Mouse (Mus musculus): ENCODE measurements at regions not wholly inside any gene's neighbourhood (a gene's known extent, or its start where the extent isn't known, plus 50 kb on each side); places are given as distances from the start of the nearest gene placed in this dataset.

- H3K27me3 ChIP-seq (replicated peaks; ENCODE audit: control insufficient read depth, insufficient read depth, low read length): no peaks in the 10 kb centered on the region
- no peak overlapping the region for H3K27ac ChIP-seq (ENCODE audit: low read depth, low read length)
- no peaks in the 10 kb centered on the region for H3K36me3 ChIP-seq (ENCODE audit: control insufficient read depth, insufficient read depth, low read length)
- no peak overlapping the region for H3K4me2 ChIP-seq (ENCODE audit: low read length)
- no peak overlapping the region for H3K4me3 ChIP-seq (ENCODE audit: low read length)
- H3K9ac ChIP-seq (ENCODE audit: low read depth, low read length): no peak overlapping the region
- no peaks in the 10 kb centered on the region for H3K4me1 ChIP-seq (ENCODE audit: control insufficient read depth, insufficient read depth, low read depth, low read length)
- H3K9me3 ChIP-seq (ENCODE audit: control insufficient read depth, low read length): no peaks in the 10 kb centered on the region
- WGBS: 81% methylated on average over 10 of the region's 10 CpGs
- ATAC-seq: no peak
These were observed 261.2 kb upstream of the Cxcr4 start for GRCm38 (mm10) chr1:128853286-128853685.

- Histone ChIP-seq H3K36me3 (ENCODE audit: control insufficient read depth, insufficient read depth, low read length) (no peaks in the 10 kb centered on the region), H3K9me3 (ENCODE audit: control insufficient read depth, low read length) (no peaks in the 10 kb centered on the region), H3K27ac (ENCODE audit: low read depth, low read length) (no peak overlapping the region), H3K9ac (ENCODE audit: low read depth, low read length) (no peak overlapping the region), H3K4me1 (ENCODE audit: control insufficient read depth, insufficient read depth, low read depth, low read length) (no peaks in the 10 kb centered on the region; the same call in 1 of the 2 replicates), H3K27me3 (replicated peaks; ENCODE audit: control insufficient read depth, insufficient read depth, low read length) (no peaks in the 10 kb centered on the region), H3K4me2 (ENCODE audit: low read length) (no peak overlapping the region), H3K4me3 (ENCODE audit: low read length) (no peak overlapping the region)
- WGBS: 60% methylated on average over 4 of the region's 4 CpGs
- ATAC-seq: no peak
These were observed 245.3 kb upstream of the Cxcr4 start for GRCm38 (mm10) chr1:128837361-128837760.

- H3K27ac ChIP-seq (ENCODE audit: low read depth, low read length): no peak overlapping the region
- no peaks in the 10 kb centered on the region for H3K9me3 ChIP-seq (ENCODE audit: control insufficient read depth, low read length)
- no peak overlapping the region for H3K4me2 ChIP-seq (ENCODE audit: low read length)
- H3K27me3 ChIP-seq (replicated peaks; ENCODE audit: control insufficient read depth, insufficient read depth, low read length): no peaks in the 10 kb centered on the region
- 87% methylated on average over 8 of the region's 8 CpGs for WGBS
- no peak overlapping the region for H3K9ac ChIP-seq (ENCODE audit: low read depth, low read length)
- no peak overlapping the region for H3K4me3 ChIP-seq (ENCODE audit: low read length)
- no peaks in the 10 kb centered on the region; the same call in 1 of the 2 replicates for H3K4me1 ChIP-seq (ENCODE audit: control insufficient read depth, insufficient read depth, low read depth, low read length)
- no peak for ATAC-seq
- H3K36me3 ChIP-seq (ENCODE audit: control insufficient read depth, insufficient read depth, low read length): no peaks in the 10 kb centered on the region
These were observed 243.4 kb upstream of the Cxcr4 start for GRCm38 (mm10) chr1:128835510-128835909.

- Histone ChIP-seq H3K4me3 (ENCODE audit: low read length) (no peak overlapping the region), H3K4me2 (ENCODE audit: low read length) (no peak overlapping the region), H3K4me1 (ENCODE audit: control insufficient read depth, insufficient read depth, low read depth, low read length) (no peaks in the 10 kb centered on the region; the same call in none of the 2 replicates), H3K36me3 (ENCODE audit: control insufficient read depth, insufficient read depth, low read length) (no peaks in the 10 kb centered on the region), H3K9ac (ENCODE audit: low read depth, low read length) (no peak overlapping the region), H3K9me3 (ENCODE audit: control insufficient read depth, low read length) (no peaks in the 10 kb centered on the region), H3K27ac (ENCODE audit: low read depth, low read length) (no peak overlapping the region), H3K27me3 (replicated peaks; ENCODE audit: control insufficient read depth, insufficient read depth, low read length) (no peaks in the 10 kb centered on the region)
- ATAC-seq: peak; percentile 38
- WGBS: 35% methylated on average over 11 of the region's 11 CpGs
These were observed 241.1 kb upstream of the Cxcr4 start for GRCm38 (mm10) chr1:128833096-128833715.

- Histone ChIP-seq H3K27me3 (replicated peaks; ENCODE audit: control insufficient read depth, insufficient read depth, low read length) (no peaks in the 10 kb centered on the region), H3K9ac (ENCODE audit: low read depth, low read length) (no peak overlapping the region), H3K9me3 (ENCODE audit: control insufficient read depth, low read length) (no peaks in the 10 kb centered on the region), H3K4me1 (ENCODE audit: control insufficient read depth, insufficient read depth, low read depth, low read length) (no peaks in the 10 kb centered on the region; the same call in none of the 2 replicates), H3K4me3 (ENCODE audit: low read length) (0 out of 2 replicates have a peak overlapping the region, but pooled peaks have one; percentile 9), H3K4me2 (ENCODE audit: low read length) (peak overlapping the region; percentile 46), H3K36me3 (ENCODE audit: control insufficient read depth, insufficient read depth, low read length) (no peaks in the 10 kb centered on the region), H3K27ac (ENCODE audit: low read depth, low read length) (no peak overlapping the region)
- 40% methylated on average over 18 of the region's 18 CpGs for WGBS
- peak; percentile 74 for ATAC-seq
These were observed 240.2 kb upstream of the Cxcr4 start for GRCm38 (mm10) chr1:128832201-128832883.

- no peak overlapping the region for H3K9ac ChIP-seq (ENCODE audit: low read depth, low read length)
- H3K4me2 ChIP-seq (ENCODE audit: low read length): no peak overlapping the region
- no peaks in the 10 kb centered on the region for H3K36me3 ChIP-seq (ENCODE audit: control insufficient read depth, insufficient read depth, low read length)
- H3K27ac ChIP-seq (ENCODE audit: low read depth, low read length): no peak overlapping the region
- H3K4me1 ChIP-seq (ENCODE audit: control insufficient read depth, insufficient read depth, low read depth, low read length): no peaks in the 10 kb centered on the region; the same call in none of the 2 replicates
- no peaks in the 10 kb centered on the region for H3K27me3 ChIP-seq (replicated peaks; ENCODE audit: control insufficient read depth, insufficient read depth, low read length)
- no peaks in the 10 kb centered on the region for H3K9me3 ChIP-seq (ENCODE audit: control insufficient read depth, low read length)
- 91% methylated on average over 8 of the region's 8 CpGs for WGBS
- ATAC-seq: no peak
- no peak overlapping the region for H3K4me3 ChIP-seq (ENCODE audit: low read length)
These were observed 238.7 kb upstream of the Cxcr4 start for GRCm38 (mm10) chr1:128830671-128831240.

- H3K9me3 ChIP-seq (ENCODE audit: control insufficient read depth, low read length): no peaks in the 10 kb centered on the region
- ATAC-seq: no peak
- H3K27me3 ChIP-seq (replicated peaks; ENCODE audit: control insufficient read depth, insufficient read depth, low read length): no peaks in the 10 kb centered on the region
- H3K9ac ChIP-seq (ENCODE audit: low read depth, low read length): no peak overlapping the region
- H3K4me2 ChIP-seq (ENCODE audit: low read length): no peak overlapping the region
- no peak overlapping the region for H3K4me3 ChIP-seq (ENCODE audit: low read length)
- H3K4me1 ChIP-seq (ENCODE audit: control insufficient read depth, insufficient read depth, low read depth, low read length): no peaks in the 10 kb centered on the region; the same call in none of the 2 replicates
- no peaks in the 10 kb centered on the region for H3K36me3 ChIP-seq (ENCODE audit: control insufficient read depth, insufficient read depth, low read length)
- 35% methylated on average over 2 of the region's 2 CpGs for WGBS
- H3K27ac ChIP-seq (ENCODE audit: low read depth, low read length): no peak overlapping the region
These were observed 237.4 kb upstream of the Cxcr4 start for GRCm38 (mm10) chr1:128829536-128829935.

GRCm38 (mm10) chr1:128826419-128826818 lies 234.3 kb upstream of the Cxcr4 start:
- no peak for ATAC-seq
- 73% methylated on average over 11 of the region's 11 CpGs for WGBS
- H3K4me2 ChIP-seq (ENCODE audit: low read length): no peak overlapping the region
- no peaks in the 10 kb centered on the region for H3K36me3 ChIP-seq (ENCODE audit: control insufficient read depth, insufficient read depth, low read length)
- H3K27me3 ChIP-seq (replicated peaks; ENCODE audit: control insufficient read depth, insufficient read depth, low read length): no peaks in the 10 kb centered on the region
- H3K27ac ChIP-seq (ENCODE audit: low read depth, low read length): no peak overlapping the region
- no peak overlapping the region for H3K9ac ChIP-seq (ENCODE audit: low read depth, low read length)
- H3K9me3 ChIP-seq (ENCODE audit: control insufficient read depth, low read length): no peaks in the 10 kb centered on the region
- no peak overlapping the region for H3K4me3 ChIP-seq (ENCODE audit: low read length)
- H3K4me1 ChIP-seq (ENCODE audit: control insufficient read depth, insufficient read depth, low read depth, low read length): no peaks in the 10 kb centered on the region; the same call in 1 of the 2 replicates

- 64% methylated on average over 11 of the region's 11 CpGs for WGBS
- Histone ChIP-seq H3K36me3 (ENCODE audit: control insufficient read depth, insufficient read depth, low read length) (no peaks in the 10 kb centered on the region), H3K4me3 (ENCODE audit: low read length) (no peak overlapping the region)
These were observed 233.0 kb upstream of the Cxcr4 start for GRCm38 (mm10) chr1:128824916-128825683.

More at GRCm38 (mm10) chr1:128824916-128825683, 233.0 kb upstream of the Cxcr4 start:
- no peaks in the 10 kb centered on the region; the same call in 1 of the 2 replicates for H3K4me1 ChIP-seq (ENCODE audit: control insufficient read depth, insufficient read depth, low read depth, low read length)
- no peaks in the 10 kb centered on the region for H3K27me3 ChIP-seq (replicated peaks; ENCODE audit: control insufficient read depth, insufficient read depth, low read length)
- no peak overlapping the region for H3K27ac ChIP-seq (ENCODE audit: low read depth, low read length)
- no peak overlapping the region for H3K4me2 ChIP-seq (ENCODE audit: low read length)
- H3K9ac ChIP-seq (ENCODE audit: low read depth, low read length): no peak overlapping the region
- H3K9me3 ChIP-seq (ENCODE audit: control insufficient read depth, low read length): no peaks in the 10 kb centered on the region
- peak; percentile 37; the same call in 1 of the 2 replicates for ATAC-seq

Data from hindbrain, embryonic 16.5 days (tissue).